Mouse (Mus musculus): ENCODE measurements around the gene Stfa2l1. TPM values are rescaled to one million over a fixed set of nuclear protein-coding genes. Genes with fewer than 3 reads are reported as not detected.
"Not testable (repeated sequence)": the region's sequence is repeated elsewhere in the genome, so short reads cannot be mapped to it uniquely, and the experiment has no call there.

Stfa2l1 gene
- polyA plus RNA-seq (2016; fragmentation: Nextera tagmentation; extraction: Ambion mirVana): not detected in 2 replicates

DNA sequence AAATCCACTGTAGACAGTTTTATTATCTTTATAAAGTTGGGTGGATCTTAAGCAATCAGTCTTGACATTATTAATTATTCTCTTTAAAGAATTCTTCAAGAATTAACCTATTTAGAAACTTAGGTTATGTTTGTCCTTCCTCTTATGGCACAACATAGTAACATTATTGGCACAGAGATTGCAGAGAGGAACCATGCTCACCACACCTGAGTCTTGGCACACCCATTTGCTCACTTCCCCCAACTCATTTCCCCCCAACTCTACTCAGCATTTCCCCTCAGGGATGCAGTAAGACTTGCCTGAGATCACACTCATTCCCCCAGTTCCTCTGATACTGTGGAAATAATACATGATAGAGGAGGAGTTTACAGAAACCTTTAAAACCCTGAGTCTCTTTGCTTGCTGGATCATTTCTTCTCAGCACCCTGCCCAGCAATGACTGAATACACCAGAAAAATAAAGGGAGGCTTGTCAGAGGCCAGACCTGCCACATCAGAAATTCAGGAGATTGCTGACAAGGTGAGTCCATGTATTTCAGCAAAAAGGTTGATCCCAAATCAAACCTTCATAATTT lies at the start of gene Stfa2l1:
Gene Stfa2l1 (plus strand): TSS at position 410 of the 574 bp plus-strand sequence.
- no peak for ATAC-seq (ENCODE audit: low FRiP score, low read depth)
- no peaks in the 10 kb centered on the region for H3K9me3 ChIP-seq
- no peaks in the 10 kb centered on the region for H3K4me1 ChIP-seq
- no peak within 1 kb of the TSS for H3K9ac ChIP-seq (replicated peaks)
- no peak within 1 kb of the TSS for H3K27ac ChIP-seq (replicated peaks)
- no peak within 1 kb of the TSS for H3K4me3 ChIP-seq
- no peak within 1 kb of the TSS for H3K4me2 ChIP-seq (replicated peaks)
- H3K27me3 ChIP-seq: no peaks in the 10 kb centered on the region
- no peaks in the 10 kb centered on the region for H3K36me3 ChIP-seq

DNA sequence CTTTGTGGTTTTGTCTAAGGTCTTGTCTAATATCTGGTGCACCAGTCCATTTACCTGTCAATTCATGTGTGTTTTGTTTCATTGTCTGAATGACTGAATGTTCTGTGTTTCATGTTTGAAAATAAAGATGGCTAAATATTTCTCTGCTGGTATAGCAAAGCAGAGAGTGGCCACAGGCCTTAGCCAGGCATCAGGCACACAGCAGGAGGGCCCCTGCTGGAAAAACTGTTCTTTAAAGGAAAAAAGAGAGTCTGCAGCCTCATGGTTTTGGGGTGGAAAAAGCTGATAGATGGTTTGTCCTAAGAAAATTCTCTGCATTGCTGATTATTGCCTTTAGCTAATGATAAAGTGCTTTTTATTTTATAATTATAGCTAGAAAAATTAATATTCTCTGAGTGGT lies 45.1 kb upstream of the Stfa2l1 start:
- not testable (repeated sequence) for H3K9me3 ChIP-seq, H3K27me3 ChIP-seq

DNA sequence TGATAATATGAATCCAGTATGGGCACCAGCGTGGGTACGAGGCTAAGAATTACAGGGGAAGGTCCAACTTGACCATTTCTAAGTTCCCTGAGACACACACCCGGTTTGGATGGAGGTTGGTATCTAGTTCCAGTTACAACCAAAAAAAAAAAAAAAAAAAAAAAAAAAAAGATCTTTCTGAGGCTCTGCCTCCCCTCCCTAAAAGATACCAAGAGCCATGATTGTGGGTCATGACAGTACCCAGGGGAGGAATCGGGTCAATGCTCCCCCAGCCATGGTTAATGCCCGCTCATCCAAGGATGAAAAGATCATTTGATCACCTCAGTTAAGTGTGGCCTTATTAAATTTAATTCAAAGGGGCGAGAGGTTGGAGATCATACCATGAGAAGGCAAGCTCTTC lies 40.9 kb upstream of the Stfa2l1 start:
- not testable (repeated sequence) for H3K9me3 ChIP-seq; H3K9ac ChIP-seq (replicated peaks); H3K27ac ChIP-seq (replicated peaks); H3K36me3 ChIP-seq; ATAC-seq (ENCODE audit: low FRiP score, low read depth); H3K4me1 ChIP-seq; H3K27me3 ChIP-seq; H3K4me3 ChIP-seq; H3K4me2 ChIP-seq (replicated peaks)
- WGBS: 89% methylated on average over 6 of the region's 6 CpGs

More for the DNA sequence above, 45.1 kb upstream of the Stfa2l1 start:
- not testable (repeated sequence) for H3K9ac ChIP-seq (replicated peaks); ATAC-seq (ENCODE audit: low FRiP score, low read depth); H3K4me1 ChIP-seq; H3K4me3 ChIP-seq; H3K36me3 ChIP-seq; H3K4me2 ChIP-seq (replicated peaks); H3K27ac ChIP-seq (replicated peaks)

DNA sequence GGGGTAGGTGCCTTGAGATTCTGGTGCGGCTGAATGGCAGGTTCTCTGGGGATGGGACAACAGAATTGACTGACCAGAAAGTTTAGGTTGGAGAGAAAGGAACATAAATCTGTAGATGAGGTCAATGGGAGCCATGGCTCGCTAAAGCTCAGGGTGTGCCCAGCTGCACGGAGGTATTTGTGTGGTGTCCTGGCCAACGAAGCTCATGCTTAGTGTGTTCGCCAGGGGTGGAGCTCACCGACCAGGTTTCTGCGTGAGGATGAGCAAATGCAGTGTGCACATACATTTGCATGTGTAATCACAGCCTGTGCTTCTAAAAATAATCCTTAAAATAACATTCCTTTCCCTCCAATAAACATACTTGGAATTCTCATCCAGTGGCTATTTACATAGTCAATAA lies 28.5 kb upstream of the Stfa2l1 start:
- H3K9me3 ChIP-seq: no peaks in the 10 kb centered on the region
- ATAC-seq (ENCODE audit: low FRiP score, low read depth): no peak
- H3K4me3 ChIP-seq: no peak overlapping the region
- WGBS: 86% methylated on average over 7 of the region's 7 CpGs
- no peaks in the 10 kb centered on the region for H3K4me1 ChIP-seq
- no peak overlapping the region for H3K4me2 ChIP-seq (replicated peaks)
- no peak overlapping the region for H3K27ac ChIP-seq (replicated peaks)
- no peaks in the 10 kb centered on the region for H3K36me3 ChIP-seq
- no peaks in the 10 kb centered on the region for H3K27me3 ChIP-seq
- H3K9ac ChIP-seq (replicated peaks): no peak overlapping the region

DNA sequence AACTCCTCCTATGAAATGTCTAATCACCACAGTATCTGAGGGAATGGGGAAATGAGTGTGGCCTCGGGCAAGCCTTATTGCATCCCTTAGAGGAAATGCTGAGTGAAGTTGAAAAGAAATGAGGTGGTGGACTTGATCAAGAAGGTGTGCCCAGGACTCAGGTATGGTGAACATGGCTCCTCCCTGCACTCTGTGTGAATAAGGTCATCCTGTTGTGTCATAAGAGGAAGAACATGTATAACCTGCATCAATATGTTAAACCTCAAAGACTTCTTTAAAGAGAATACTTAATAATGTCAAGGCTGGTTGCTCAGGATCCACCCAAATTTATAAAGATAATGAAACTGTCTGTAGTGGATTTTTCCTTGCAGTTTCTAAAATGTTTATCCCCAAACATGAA lies 25.5 kb upstream of the Stfa2l1 start, which contains the start of gene Csta1:
Gene Csta1 (minus strand): TSS at position 101 of the 400 bp plus-strand sequence.
- Histone ChIP-seq H3K36me3 (no peaks in the 10 kb centered on the region), H3K27ac (replicated peaks) (no peak within 1 kb of the TSS), H3K27me3 (no peaks in the 10 kb centered on the region), H3K4me3 (no peak within 1 kb of the TSS), H3K4me1 (no peaks in the 10 kb centered on the region), H3K9me3 (no peaks in the 10 kb centered on the region), H3K4me2 (replicated peaks) (no peak within 1 kb of the TSS), H3K9ac (replicated peaks) (no peak within 1 kb of the TSS)
- WGBS: 77% methylated on average over 1 of the region's 1 CpGs
- no peak for ATAC-seq (ENCODE audit: low FRiP score, low read depth)

DNA sequence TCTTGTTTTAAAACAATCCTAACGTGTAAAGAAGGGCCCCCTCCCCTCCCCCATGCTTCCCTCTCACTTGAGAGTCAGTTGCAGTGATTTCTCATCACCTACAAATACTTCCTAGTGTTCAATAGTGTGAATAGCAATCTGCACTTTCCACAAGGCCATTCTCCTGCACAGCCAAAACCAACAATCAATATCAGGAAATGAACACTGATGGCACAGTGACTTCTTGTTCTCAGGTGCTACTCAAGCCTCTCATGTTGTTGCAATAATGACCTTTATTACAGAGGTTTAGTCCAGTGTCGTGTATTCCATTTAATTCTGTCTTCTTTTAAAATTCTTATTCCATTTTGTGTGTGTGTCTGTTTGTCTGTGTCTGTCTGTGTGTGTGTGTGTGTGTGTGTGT lies 18.4 kb upstream of the Stfa2l1 start:
- Histone ChIP-seq H3K36me3 (no peaks in the 10 kb centered on the region), H3K27ac (replicated peaks) (no peak overlapping the region), H3K9ac (replicated peaks) (no peak overlapping the region), H3K27me3 (no peaks in the 10 kb centered on the region), H3K4me2 (replicated peaks) (no peak overlapping the region), H3K9me3 (no peaks in the 10 kb centered on the region), H3K4me3 (no peak overlapping the region), H3K4me1 (no peaks in the 10 kb centered on the region)
- ATAC-seq (ENCODE audit: low FRiP score, low read depth): no peak
- WGBS: 75% methylated on average over 2 of the region's 2 CpGs

DNA sequence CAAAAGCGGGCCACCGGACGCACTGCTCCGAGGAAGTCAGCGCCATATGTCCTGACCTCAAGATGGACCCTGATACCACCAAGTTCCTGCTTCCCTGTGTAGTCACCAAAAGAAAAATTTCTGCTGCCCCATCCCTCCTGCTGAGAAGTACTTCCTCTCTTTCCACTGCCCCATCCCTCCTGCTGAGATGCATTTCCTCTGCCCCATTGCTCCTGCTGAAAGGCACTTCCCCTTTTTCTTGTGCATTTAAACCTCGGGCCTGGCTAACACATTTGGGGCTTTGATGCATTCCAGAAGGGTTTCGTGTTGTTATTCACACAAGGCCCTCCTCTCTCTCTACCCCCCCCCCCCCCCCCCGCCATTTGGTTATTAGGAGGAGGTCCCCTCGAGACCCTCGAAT lies 11.2 kb downstream of the Stfa2l1 start:
- H3K4me1 ChIP-seq; H3K36me3 ChIP-seq; H3K4me3 ChIP-seq; H3K9ac ChIP-seq (replicated peaks); H3K9me3 ChIP-seq; H3K4me2 ChIP-seq (replicated peaks); H3K27ac ChIP-seq (replicated peaks); ATAC-seq (ENCODE audit: low FRiP score, low read depth); H3K27me3 ChIP-seq: not testable (repeated sequence)
- 83% methylated on average over 9 of the region's 10 CpGs for WGBS

DNA sequence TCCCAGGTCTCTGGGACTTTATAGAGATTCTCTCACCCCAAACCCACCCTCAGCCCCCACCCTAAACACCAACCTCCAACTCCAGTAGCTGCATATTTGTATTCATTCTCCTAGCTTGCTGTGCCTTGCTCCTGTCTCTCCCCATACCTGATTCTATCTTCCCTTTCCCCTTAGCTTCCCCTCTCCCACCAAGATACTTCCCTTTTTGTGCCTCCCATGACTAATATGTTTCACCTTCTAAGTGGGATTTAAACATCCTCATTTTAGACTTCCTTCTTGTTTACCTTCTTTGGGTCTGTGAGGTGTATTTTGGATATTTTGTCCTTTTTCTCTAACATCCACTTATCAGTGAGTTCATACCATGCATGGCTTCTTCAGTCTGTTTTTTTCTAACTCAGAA lies 19.5 kb downstream of the Stfa2l1 start:
- Histone ChIP-seq H3K4me3 (no peak overlapping the region), H3K9me3 (0 out of 2 replicates have a peak, but pooled peaks cover 2% of the 10 kb centered on the region), H3K27me3 (no peaks in the 10 kb centered on the region), H3K4me2 (replicated peaks) (no peak overlapping the region), H3K9ac (replicated peaks) (no peak overlapping the region), H3K36me3 (no peaks in the 10 kb centered on the region), H3K4me1 (no peaks in the 10 kb centered on the region), H3K27ac (replicated peaks) (no peak overlapping the region)
- no peak for ATAC-seq (ENCODE audit: low FRiP score, low read depth)

DNA sequence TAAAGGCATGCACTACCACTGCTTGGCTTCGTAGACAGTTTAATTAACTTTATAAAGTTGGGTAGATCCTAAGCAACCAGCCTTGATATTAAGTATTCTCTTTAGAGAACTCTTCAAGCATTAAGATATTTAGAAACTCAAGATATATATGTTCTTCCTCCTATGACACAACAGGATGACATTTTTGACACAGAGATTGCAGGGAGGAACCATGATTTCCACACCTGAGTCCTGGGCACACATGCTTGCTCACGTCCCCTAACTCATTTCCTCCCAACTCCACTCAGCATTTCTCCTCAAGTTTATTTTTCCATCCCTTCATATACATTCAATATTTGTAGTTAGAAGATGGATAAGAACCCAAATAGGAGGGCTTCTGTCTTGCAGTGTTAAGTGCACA lies 23.3 kb downstream of the Stfa2l1 start:
- no peaks in the 10 kb centered on the region for H3K4me1 ChIP-seq
- H3K27me3 ChIP-seq: no peaks in the 10 kb centered on the region
- WGBS: 80% methylated on average over 2 of the region's 2 CpGs
- H3K9me3 ChIP-seq: 0 out of 2 replicates have a peak, but pooled peaks cover under 1% of the 10 kb centered on the region
- ATAC-seq (ENCODE audit: low FRiP score, low read depth): no peak
- H3K36me3 ChIP-seq: no peaks in the 10 kb centered on the region
- H3K9ac ChIP-seq (replicated peaks): no peak overlapping the region
- no peak overlapping the region for H3K27ac ChIP-seq (replicated peaks)
- H3K4me3 ChIP-seq: no peak overlapping the region
- H3K4me2 ChIP-seq (replicated peaks): no peak overlapping the region

DNA sequence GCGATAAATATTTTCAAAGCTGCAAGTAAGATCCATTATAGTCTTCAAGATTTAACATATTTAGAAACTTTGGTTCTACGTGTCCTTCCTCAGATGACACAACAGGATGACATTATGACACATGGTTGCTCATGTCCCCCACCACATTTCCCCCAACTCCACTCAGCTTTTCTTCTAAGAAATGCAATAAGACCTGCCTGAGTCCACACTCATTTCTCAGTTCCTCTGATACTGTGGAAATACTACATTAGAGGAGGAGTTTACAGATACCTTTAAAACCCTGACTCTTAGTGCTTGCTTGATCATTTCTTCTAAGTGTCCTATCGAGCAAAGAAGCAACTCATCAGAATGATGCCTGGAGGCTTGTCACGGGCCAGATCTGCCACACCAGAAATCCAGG lies 27.3 kb downstream of the Stfa2l1 start, which contains the start of gene Gm5483:
Gene Gm5483 (plus strand): TSS at position 301 of the 400 bp plus-strand sequence.
- ATAC-seq (ENCODE audit: low FRiP score, low read depth); H3K4me1 ChIP-seq; H3K27me3 ChIP-seq; H3K36me3 ChIP-seq; H3K4me3 ChIP-seq; H3K27ac ChIP-seq (replicated peaks); H3K4me2 ChIP-seq (replicated peaks); H3K9me3 ChIP-seq; H3K9ac ChIP-seq (replicated peaks): not testable (repeated sequence)
- 89% methylated on average over 4 of the region's 4 CpGs for WGBS

DNA sequence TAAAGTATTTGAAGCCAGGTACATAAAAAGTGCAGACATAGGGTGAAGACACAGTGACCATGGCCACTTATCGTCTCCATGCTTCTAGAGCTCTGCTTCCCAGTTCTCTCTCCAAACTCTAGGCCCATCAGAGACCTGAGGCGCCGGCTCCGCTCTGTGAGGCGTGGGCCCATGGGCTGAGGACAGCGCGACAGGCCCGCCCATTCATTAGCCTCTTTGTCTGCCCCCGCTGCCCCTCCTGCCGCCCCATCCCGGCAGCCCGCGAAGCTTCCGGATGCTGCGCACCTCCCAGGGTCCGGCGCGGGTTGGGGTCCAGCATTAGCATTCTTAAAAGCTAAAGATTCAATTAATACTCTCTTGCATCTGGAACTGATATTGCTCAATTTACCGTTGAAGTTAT lies 42.6 kb downstream of the Stfa2l1 start:
- H3K9me3 ChIP-seq: no peaks in the 10 kb centered on the region
- no peaks in the 10 kb centered on the region for H3K4me1 ChIP-seq
- H3K4me3 ChIP-seq: no peak overlapping the region
- no peaks in the 10 kb centered on the region for H3K27me3 ChIP-seq
- H3K4me2 ChIP-seq (replicated peaks): peak overlapping the region; percentile 26; the same call in 1 of the 2 replicates
- no peak overlapping the region for H3K27ac ChIP-seq (replicated peaks)
- no peak overlapping the region for H3K9ac ChIP-seq (replicated peaks)
- no peaks in the 10 kb centered on the region for H3K36me3 ChIP-seq
- 55% methylated on average over 19 of the region's 19 CpGs for WGBS
- ATAC-seq (ENCODE audit: low FRiP score, low read depth): no peak

DNA sequence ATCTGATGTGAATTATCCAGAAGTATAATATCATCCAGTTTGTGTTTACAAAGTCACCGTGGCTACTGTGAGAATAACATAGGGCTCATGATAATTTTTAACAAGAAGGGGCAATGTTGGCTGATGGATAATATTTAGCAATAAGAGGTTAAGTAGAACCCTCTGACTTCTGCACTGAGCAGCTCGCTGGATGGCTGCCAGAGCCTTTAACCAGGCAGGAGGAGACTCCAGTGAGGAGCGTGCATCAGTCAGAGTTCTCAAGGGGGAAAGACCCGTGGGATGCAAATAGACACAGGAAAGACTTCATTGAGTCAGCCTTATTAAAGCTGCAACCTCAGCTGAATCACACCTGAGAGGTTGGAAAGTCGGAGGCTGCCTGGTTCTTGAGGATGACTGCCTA lies 47.2 kb downstream of the Stfa2l1 start:
- Histone ChIP-seq H3K9ac (replicated peaks) (no peak overlapping the region), H3K9me3 (no peaks in the 10 kb centered on the region), H3K27me3 (no peaks in the 10 kb centered on the region), H3K4me2 (replicated peaks) (no peak overlapping the region), H3K4me3 (no peak overlapping the region), H3K27ac (replicated peaks) (no peak overlapping the region), H3K36me3 (no peaks in the 10 kb centered on the region), H3K4me1 (no peaks in the 10 kb centered on the region)
- no peak for ATAC-seq (ENCODE audit: low FRiP score, low read depth)
- 87% methylated on average over 5 of the region's 5 CpGs for WGBS

DNA sequence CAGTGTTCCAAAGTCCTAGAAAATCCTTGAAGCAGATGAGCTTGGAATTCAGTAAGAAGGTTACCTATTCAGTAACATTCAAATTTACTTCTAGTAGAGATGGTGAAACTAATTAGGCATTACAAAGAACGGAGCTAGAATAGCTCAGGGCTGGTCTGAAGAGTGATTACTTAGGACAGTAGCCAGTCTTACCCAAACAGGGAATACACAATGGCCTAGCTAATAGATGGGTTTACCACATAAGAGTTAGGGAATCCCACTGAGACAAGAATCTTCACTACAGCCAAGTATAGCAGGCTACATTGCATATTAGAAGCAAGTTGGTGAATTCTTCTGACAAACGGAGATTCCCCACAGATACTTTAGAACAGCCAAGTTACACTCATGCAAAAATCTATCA lies 49.1 kb downstream of the Stfa2l1 start:
- not testable (repeated sequence) for H3K4me3 ChIP-seq; ATAC-seq (ENCODE audit: low FRiP score, low read depth); H3K27me3 ChIP-seq; H3K36me3 ChIP-seq; H3K9me3 ChIP-seq; H3K9ac ChIP-seq (replicated peaks); H3K27ac ChIP-seq (replicated peaks); H3K4me1 ChIP-seq; H3K4me2 ChIP-seq (replicated peaks)
- 46% methylated on average over 2 of the region's 2 CpGs for WGBS

Measured in midbrain, embryonic 12.5 days (tissue).